Mouse (Mus musculus): ENCODE data around the gene Hectd4.
"Not testable (repeated sequence)": the region's sequence is repeated elsewhere in the genome, so short reads cannot be mapped to it uniquely, and the experiment has no call there.

The Hectd4 gene

GRCm38 (mm10) chr5:121219980-121220731 lies at the start of gene Hectd4:
Gene Hectd4, plus strand, starts transcription at chr5:121220219.
- peak; percentile 96 for DNase-seq (ENCODE audit: low spot score)

GRCm38 (mm10) chr5:121172835-121173234 lies 47.2 kb upstream of the Hectd4 start:
- no peak for DNase-seq (ENCODE audit: low spot score)

- DNase-seq (ENCODE audit: low spot score) = no peak
Measured at GRCm38 (mm10) chr5:121179077-121179857, 40.8 kb upstream of the Hectd4 start.

GRCm38 (mm10) chr5:121183269-121183668 lies 36.8 kb upstream of the Hectd4 start:
- no peak for DNase-seq (ENCODE audit: low spot score)

GRCm38 (mm10) chr5:121184375-121184774 lies 35.6 kb upstream of the Hectd4 start:
- DNase-seq (ENCODE audit: low spot score) = no peak

GRCm38 (mm10) chr5:121184945-121185551 lies 35.0 kb upstream of the Hectd4 start:
- DNase-seq (ENCODE audit: low spot score) = no peak

- DNase-seq (ENCODE audit: low spot score) = peak; percentile 61
Measured at GRCm38 (mm10) chr5:121187580-121188001, 32.4 kb upstream of the Hectd4 start.

- no peak for DNase-seq (ENCODE audit: low spot score)
Measured at GRCm38 (mm10) chr5:121188265-121188664, 31.8 kb upstream of the Hectd4 start.

- no peak for DNase-seq (ENCODE audit: low spot score)
Measured at GRCm38 (mm10) chr5:121189182-121189581, 30.8 kb upstream of the Hectd4 start.

GRCm38 (mm10) chr5:121190210-121190835 lies 29.7 kb upstream of the Hectd4 start:
- DNase-seq (ENCODE audit: low spot score) = no peak

GRCm38 (mm10) chr5:121190836-121191583 lies 29.0 kb upstream of the Hectd4 start, which contains the start of gene Ptpn11:
Gene Ptpn11, minus strand, starts transcription at chr5:121191397.
- peak; percentile 85 for DNase-seq (ENCODE audit: low spot score)

- DNase-seq (ENCODE audit: low spot score) = no peak
Measured at GRCm38 (mm10) chr5:121191584-121191906, 28.5 kb upstream of the Hectd4 start.

GRCm38 (mm10) chr5:121194173-121194572 lies 25.8 kb upstream of the Hectd4 start:
- DNase-seq (ENCODE audit: low spot score) = no peak

- no peak for DNase-seq (ENCODE audit: low spot score)
Measured at GRCm38 (mm10) chr5:121196764-121197163, 23.3 kb upstream of the Hectd4 start.

- no peak for DNase-seq (ENCODE audit: low spot score)
Measured at GRCm38 (mm10) chr5:121197337-121197736, 22.7 kb upstream of the Hectd4 start.

- DNase-seq (ENCODE audit: low spot score) = no peak
Measured at GRCm38 (mm10) chr5:121198376-121198775, 21.6 kb upstream of the Hectd4 start.

- DNase-seq (ENCODE audit: low spot score) = no peak
Measured at GRCm38 (mm10) chr5:121201739-121202138, 18.3 kb upstream of the Hectd4 start.

- no peak for DNase-seq (ENCODE audit: low spot score)
Measured at GRCm38 (mm10) chr5:121202467-121202866, 17.6 kb upstream of the Hectd4 start.

- DNase-seq (ENCODE audit: low spot score) = peak; percentile 90
Measured at GRCm38 (mm10) chr5:121204132-121205089, 15.6 kb upstream of the Hectd4 start, which contains the start of gene Rpl6. Gene Rpl6, plus strand, starts transcription at chr5:121204481.

GRCm38 (mm10) chr5:121205537-121206130 lies 14.4 kb upstream of the Hectd4 start:
- DNase-seq (ENCODE audit: low spot score) = not testable (repeated sequence)
